Mouse (Mus musculus) midbrain, embryonic 10.5 days (tissue): ENCODE results near the gene Sfpq. TPM values are rescaled to one million over a fixed set of nuclear protein-coding genes. Genes with fewer than 3 reads are reported as not detected.
"Not testable (repeated sequence)": the region's sequence is repeated elsewhere in the genome, so short reads cannot be mapped to it uniquely, and the experiment has no call there.

ENCODE experiments used
- DNase-seq: peaks from one replicate; pipeline ENCODE4 v3.0.0-alpha.2; 2017; ENCODE audit warnings: low spot score
- H3K27ac ChIP-seq: fragments of 300-500 bp; sonication (generic); replicated peaks from 2 replicates; pipeline ENCODE4 v1.5.1; 2016; ENCODE audit warnings: mild to moderate bottlenecking
- H3K27me3 ChIP-seq: fragments of 300-500 bp; sonication (generic); 2 replicates; pipeline ENCODE4 v1.6.1; 2016; ENCODE audit warnings: low read depth, mild to moderate bottlenecking; ENCODE audit not compliant: poor library complexity, severe bottlenecking
- H3K36me3 ChIP-seq: fragments of 300-500 bp; sonication (generic); 2 replicates; pipeline ENCODE4 v1.6.1; 2016; ENCODE audit warnings: mild to moderate bottlenecking, moderate library complexity
- H3K4me1 ChIP-seq: fragments of 300-500 bp; sonication (generic); 2 replicates; pipeline ENCODE4 v1.6.1; 2016
- H3K4me3 ChIP-seq: fragments of 300-500 bp; sonication (generic); 2 replicates; pipeline ENCODE4 v1.5.1; 2016; ENCODE audit warnings: mild to moderate bottlenecking, moderate library complexity
- H3K9me3 ChIP-seq: fragments of 300-500 bp; sonication (generic); replicated peaks from 2 replicates; pipeline ENCODE4 v1.6.1; 2016; ENCODE audit warnings: mild to moderate bottlenecking
- WGBS: fragments of 180-500 bp; shearing (Covaris S2); methylation state at CpG from one replicate; pipeline ENCODE4 v1.1.7; 2016; 5-methylcytosine and 5-hydroxymethylcytosine counted together
- polyA plus RNA-seq: library from polyadenylated mRNA; unstranded; fragments of >200 nt; fragmentation: Nextera tagmentation; extraction: Ambion mirVana; gene quantifications from 2 replicates; pipeline ENCODE4 v1.2.1, GENCODE M21; 2016

Gene Sfpq
- polyA plus RNA-seq = 108 and 110 TPM in 2 replicates

- Histone ChIP-seq H3K4me1 (peaks cover 27% of the 10 kb centered on the region), H3K27ac (peak within 1 kb of the TSS; percentile 100), H3K27me3 (no peaks in the 10 kb centered on the region), H3K9me3 (no peaks in the 10 kb centered on the region), H3K4me3 (peak within 1 kb of the TSS; percentile 97), H3K36me3 (peaks cover 44% of the 10 kb centered on the region)
- DNase-seq = peak; percentile 97
- WGBS = under 1% methylated on average over 75 of the region's 87 CpGs
These were observed at the start of gene Sfpq for GRCm38 (mm10) chr4:127021151-127021945. Gene Sfpq (plus strand): TSS chr4:127021324.

- no peaks in the 10 kb centered on the region for H3K4me1 ChIP-seq
- H3K27me3 ChIP-seq = no peaks in the 10 kb centered on the region
- no peaks in the 10 kb centered on the region for H3K36me3 ChIP-seq
- no peak overlapping the region for H3K27ac ChIP-seq
- H3K4me3 ChIP-seq = no peak overlapping the region
- no peak for DNase-seq
- H3K9me3 ChIP-seq = no peaks in the 10 kb centered on the region
These were observed 43.7 kb upstream of the Sfpq start for GRCm38 (mm10) chr4:126977467-126977866.

GRCm38 (mm10) chr4:126978706-126979105 lies 42.4 kb upstream of the Sfpq start:
- no peaks in the 10 kb centered on the region for H3K36me3 ChIP-seq
- WGBS = 84% methylated on average over 3 of the region's 3 CpGs
- H3K4me1 ChIP-seq = no peaks in the 10 kb centered on the region

GRCm38 (mm10) chr4:126983321-126983720 lies 37.8 kb upstream of the Sfpq start:
- H3K27me3 ChIP-seq = no peaks in the 10 kb centered on the region
- H3K27ac ChIP-seq = no peak overlapping the region
- 73% methylated on average over 3 of the region's 3 CpGs for WGBS
- DNase-seq = no peak
- no peaks in the 10 kb centered on the region for H3K36me3 ChIP-seq
- no peaks in the 10 kb centered on the region for H3K4me1 ChIP-seq
- H3K9me3 ChIP-seq = no peaks in the 10 kb centered on the region
- no peak overlapping the region for H3K4me3 ChIP-seq

More at GRCm38 (mm10) chr4:126978706-126979105, 42.4 kb upstream of the Sfpq start:
- Histone ChIP-seq H3K27ac (no peak overlapping the region), H3K27me3 (no peaks in the 10 kb centered on the region), H3K4me3 (no peak overlapping the region), H3K9me3 (no peaks in the 10 kb centered on the region)
- no peak for DNase-seq

GRCm38 (mm10) chr4:126983736-126984525 lies 37.2 kb upstream of the Sfpq start:
- not testable (repeated sequence) for H3K4me1 ChIP-seq, H3K36me3 ChIP-seq, H3K9me3 ChIP-seq, H3K27ac ChIP-seq, H3K4me3 ChIP-seq, H3K27me3 ChIP-seq, DNase-seq
- WGBS = 85% methylated on average over 12 of the region's 13 CpGs

- H3K36me3 ChIP-seq = no peaks in the 10 kb centered on the region
- H3K4me1 ChIP-seq = no peaks in the 10 kb centered on the region
- H3K27ac ChIP-seq = no peak overlapping the region
- no peaks in the 10 kb centered on the region for H3K27me3 ChIP-seq
- no peaks in the 10 kb centered on the region for H3K9me3 ChIP-seq
- WGBS = 79% methylated on average over 5 of the region's 5 CpGs
- no peak for DNase-seq
- H3K4me3 ChIP-seq = no peak overlapping the region
These were observed 34.4 kb upstream of the Sfpq start for GRCm38 (mm10) chr4:126986768-126987167.

- 85% methylated on average over 4 of the region's 4 CpGs for WGBS
- Histone ChIP-seq H3K27ac (no peak overlapping the region), H3K27me3 (no peaks in the 10 kb centered on the region), H3K36me3 (no peaks in the 10 kb centered on the region), H3K4me3 (no peak overlapping the region), H3K9me3 (no peaks in the 10 kb centered on the region), H3K4me1 (no peaks in the 10 kb centered on the region)
- no peak for DNase-seq
These were observed 32.6 kb upstream of the Sfpq start for GRCm38 (mm10) chr4:126988503-126988902.

- H3K9me3 ChIP-seq = no peaks in the 10 kb centered on the region
- H3K4me3 ChIP-seq = no peak overlapping the region
- H3K36me3 ChIP-seq = no peaks in the 10 kb centered on the region
- H3K27ac ChIP-seq = no peak overlapping the region
- DNase-seq = no peak
- no peaks in the 10 kb centered on the region for H3K4me1 ChIP-seq
- H3K27me3 ChIP-seq = no peaks in the 10 kb centered on the region
These were observed 30.6 kb upstream of the Sfpq start for GRCm38 (mm10) chr4:126990553-126990952.

- H3K27me3 ChIP-seq = no peaks in the 10 kb centered on the region
- H3K4me3 ChIP-seq = no peak overlapping the region
- no peak overlapping the region for H3K27ac ChIP-seq
- no peak for DNase-seq
- 66% methylated on average over 5 of the region's 5 CpGs for WGBS
- H3K9me3 ChIP-seq = no peaks in the 10 kb centered on the region
- no peaks in the 10 kb centered on the region for H3K4me1 ChIP-seq
- H3K36me3 ChIP-seq = no peaks in the 10 kb centered on the region
These were observed 28.8 kb upstream of the Sfpq start for GRCm38 (mm10) chr4:126992356-126992755.

GRCm38 (mm10) chr4:126999372-126999771 lies 21.8 kb upstream of the Sfpq start:
- not testable (repeated sequence) for H3K9me3 ChIP-seq, H3K4me3 ChIP-seq, DNase-seq, H3K4me1 ChIP-seq, H3K36me3 ChIP-seq, H3K27ac ChIP-seq, H3K27me3 ChIP-seq
- WGBS = 98% methylated on average over 16 of the region's 16 CpGs

GRCm38 (mm10) chr4:127000601-127001105 lies 20.5 kb upstream of the Sfpq start:
- Histone ChIP-seq H3K27ac (no peak overlapping the region), H3K9me3 (no peaks in the 10 kb centered on the region), H3K36me3 (no peaks in the 10 kb centered on the region), H3K4me1 (peaks cover 13% of the 10 kb centered on the region), H3K27me3 (no peaks in the 10 kb centered on the region), H3K4me3 (no peak overlapping the region)
- no peak for DNase-seq
- 46% methylated on average over 8 of the region's 8 CpGs for WGBS

- H3K27ac ChIP-seq = peak overlapping the region; percentile 87
These were observed 16.7 kb upstream of the Sfpq start for GRCm38 (mm10) chr4:127004384-127004783.

More at GRCm38 (mm10) chr4:127004384-127004783, 16.7 kb upstream of the Sfpq start:
- Histone ChIP-seq H3K4me3 (0 out of 2 replicates have a peak overlapping the region, but pooled peaks have one; percentile 47), H3K4me1 (peaks cover 17% of the 10 kb centered on the region), H3K9me3 (no peaks in the 10 kb centered on the region), H3K36me3 (no peaks in the 10 kb centered on the region), H3K27me3 (no peaks in the 10 kb centered on the region)
- 88% methylated on average over 3 of the region's 3 CpGs for WGBS
- no peak for DNase-seq
